Mouse (Mus musculus) layer of hippocampus, adult 2 months (tissue): Measurements from ENCODE around the gene Clic5. TPM values are rescaled to one million over a fixed set of nuclear protein-coding genes. Genes with fewer than 3 reads are reported as not detected.

Source experiments
- DNase-seq, 2 experiments: peaks; one replicate each; pipeline ENCODE4 v3.0.0; 2022; ENCODE audit warnings: low spot score in 2 of 2
- H3K27ac ChIP-seq: fragments of 200-600 bp; 2 replicates; pipeline ENCODE4 v1.8.1; 2022
- H3K4me3 ChIP-seq: fragments of 200-600 bp; 2 replicates; pipeline ENCODE4 v1.8.1; 2022; ENCODE audit warnings: mild to moderate bottlenecking
- CTCF ChIP-seq: fragments of 200-600 bp; conservative IDR thresholded peaks from 2 replicates; pipeline ENCODE4 v1.8.1; 2022; ENCODE audit warnings: antibody characterized with exemption, mild to moderate bottlenecking, moderate library complexity
- total RNA-seq, 2 experiments: library from RNA; stranded (reverse); gene quantifications; 2 replicates each; pipeline ENCODE4 v1.2.3; 2021

The Clic5 gene
- total RNA-seq, 2 experiments from 2014 or later: 3.3 to 4.2 TPM

- TF ChIP-seq CTCF: no peak
- no peak for DNase-seq
- H3K4me3 ChIP-seq: no peak overlapping the region
- H3K27ac ChIP-seq: no peak overlapping the region
These were observed 136.9 kb downstream of the Clic5 start for GRCm38 (mm10) chr17:44325314-44325713.

GRCm38 (mm10) chr17:44327279-44328146 lies 139.1 kb downstream of the Clic5 start:
- no peak overlapping the region for H3K27ac ChIP-seq
- TF ChIP-seq CTCF: no peak
- no peak overlapping the region for H3K4me3 ChIP-seq
- no peak for DNase-seq

- no peak for TF ChIP-seq CTCF
- no peak for DNase-seq
- Histone ChIP-seq H3K27ac (no peak overlapping the region), H3K4me3 (no peak overlapping the region)
These were observed 139.7 kb downstream of the Clic5 start for GRCm38 (mm10) chr17:44328147-44328482.

Other genes with a start within 250 kb of the Clic5 start
- gene Enpp5, start 109.8 kb upstream of the Clic5 start, total RNA-seq: 100 to 1,000 TPM; 153 to 159 TPM
- gene Enpp4, start 82.8 kb upstream of the Clic5 start, total RNA-seq: 10 to 100 TPM; 15.7 to 17.2 TPM